Mouse (Mus musculus) cerebral cortex, adult 2 months (tissue): Measurements from ENCODE around the gene Cryz.

ENCODE experiments used
- WGBS: fragments of 180-500 bp; shearing (Covaris S2); methylation state at CpG from one replicate; pipeline ENCODE4 v1.1.7; 2018; 5-methylcytosine and 5-hydroxymethylcytosine counted together

Gene Cryz

DNA sequence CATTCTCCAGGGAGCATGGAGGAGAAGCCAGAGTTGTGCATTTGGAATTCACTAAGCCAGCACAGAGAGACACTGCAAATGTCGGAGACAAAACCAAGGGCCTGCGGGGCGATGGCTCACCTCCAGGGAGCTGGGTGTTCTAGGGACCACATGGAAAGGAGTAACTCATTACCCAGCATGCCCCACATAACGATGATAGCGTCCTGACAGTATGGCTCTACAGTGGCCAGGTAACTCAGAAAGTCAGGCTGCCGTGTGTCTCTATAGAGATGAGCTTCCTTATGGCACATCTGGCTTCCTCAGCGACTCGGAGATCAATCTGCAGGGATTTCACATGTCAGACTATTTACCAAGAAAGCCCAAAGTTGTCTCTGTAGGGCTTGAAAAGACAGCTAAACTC lies 18.3 kb downstream of the Cryz start:
- WGBS = 92% methylated on average over 8 of the region's 8 CpGs

DNA sequence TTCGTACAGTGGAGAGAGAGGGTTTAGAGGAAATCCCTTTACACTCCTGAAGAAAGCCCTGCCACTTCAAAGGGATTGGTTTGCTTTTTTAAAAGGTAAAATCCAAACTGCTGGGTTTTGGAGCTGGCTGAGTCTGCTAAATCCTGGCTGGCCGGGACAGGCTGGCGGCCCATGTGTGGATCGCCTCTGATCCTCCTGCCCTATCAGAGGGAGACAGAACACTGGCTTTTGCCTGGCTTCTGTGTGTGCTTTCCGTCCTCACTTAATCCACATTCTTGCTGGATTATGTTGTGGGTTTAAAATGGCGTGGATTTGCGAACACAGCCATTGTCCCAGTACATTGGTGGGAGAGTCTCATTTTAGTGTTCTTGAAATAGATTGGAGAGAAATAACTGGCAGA lies 18.8 kb downstream of the Cryz start:
- WGBS = 89% methylated on average over 7 of the region's 7 CpGs

- 93% methylated on average over 4 of the region's 4 CpGs for WGBS
Observed at GRCm38 (mm10) chr3:154616106-154616505, 19.6 kb downstream of the Cryz start.

GRCm38 (mm10) chr3:154631281-154631680 lies 34.8 kb downstream of the Cryz start:
- WGBS = 83% methylated on average over 2 of the region's 2 CpGs

DNA sequence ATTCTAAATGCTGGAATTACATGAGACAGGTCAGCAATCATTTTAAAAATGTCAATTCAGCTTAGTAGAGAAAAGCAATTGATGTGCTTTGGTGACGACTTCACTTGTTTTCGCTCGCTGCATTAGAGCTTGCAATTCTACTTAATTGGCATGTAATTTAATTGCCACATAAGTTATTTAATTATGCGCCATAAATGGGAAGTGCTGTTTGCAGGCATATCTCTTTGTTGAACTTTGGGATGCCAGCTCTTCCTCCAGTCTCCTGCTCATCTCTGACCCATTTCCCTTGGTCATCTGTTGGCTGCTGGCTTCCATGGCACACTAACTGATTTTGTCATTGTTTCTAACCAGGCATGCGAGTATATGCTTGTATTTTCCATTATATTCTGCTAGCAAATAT lies 36.6 kb downstream of the Cryz start:
- 88% methylated on average over 5 of the region's 5 CpGs for WGBS

GRCm38 (mm10) chr3:154646638-154647442 lies 50.3 kb downstream of the Cryz start:
- WGBS = 26% methylated on average over 29 of the region's 29 CpGs

DNA sequence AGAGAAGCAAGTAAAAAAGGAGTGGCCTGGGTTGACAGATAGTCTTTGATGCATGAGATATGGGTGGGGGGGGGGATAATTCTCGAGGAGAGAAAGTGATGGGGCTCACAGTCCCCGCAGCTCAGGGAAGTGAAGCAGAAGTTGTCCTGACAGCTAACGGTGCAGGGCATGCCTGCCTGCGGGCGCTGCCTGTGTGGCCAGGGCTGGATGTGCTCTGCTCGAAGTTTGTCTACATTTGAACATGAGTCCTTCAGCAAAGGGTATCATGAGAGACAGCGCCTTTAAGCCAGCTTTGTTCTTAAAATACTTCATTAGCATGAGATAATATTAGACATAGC lies 50.9 kb downstream of the Cryz start:
- 31% methylated on average over 7 of the region's 7 CpGs for WGBS

DNA sequence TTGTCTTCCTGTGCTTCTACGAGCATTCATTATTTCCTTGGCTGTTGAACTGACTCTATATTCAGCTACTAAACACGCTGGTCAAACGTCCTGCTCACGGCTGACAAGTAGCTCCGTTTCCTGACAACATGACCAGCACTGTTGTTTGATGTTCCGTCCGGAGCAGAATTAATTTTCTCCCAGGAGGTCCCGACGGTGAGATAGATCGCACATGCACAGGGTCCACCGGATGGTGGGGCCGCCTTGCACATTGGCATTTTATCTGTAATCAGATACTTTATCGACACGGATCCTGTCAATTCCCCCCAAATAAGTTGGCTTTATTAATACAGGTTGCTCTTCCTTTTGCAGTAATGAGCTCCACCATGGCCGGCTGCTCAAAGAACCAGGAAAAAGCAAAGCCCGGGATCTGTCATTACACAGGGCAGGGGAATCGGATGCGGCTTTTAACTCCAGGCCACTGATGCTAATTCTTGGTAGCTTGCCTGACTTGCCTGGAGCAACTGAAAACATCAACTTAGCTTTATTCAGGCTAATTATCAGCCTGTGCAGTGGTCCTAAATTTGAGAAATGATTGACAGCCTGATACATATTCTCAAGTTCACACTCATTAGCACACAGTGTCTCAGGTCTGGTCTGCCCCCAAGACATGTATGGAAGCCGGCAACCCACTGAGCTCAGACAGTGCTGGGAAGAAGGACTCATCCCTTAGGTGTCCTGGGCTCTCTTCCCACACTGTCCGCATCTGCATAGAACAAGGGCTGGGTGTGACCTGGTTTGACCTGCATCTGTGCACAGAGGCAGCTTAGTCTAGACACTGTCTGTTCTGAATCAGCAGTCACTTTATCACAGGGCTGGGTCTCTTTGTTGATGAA lies 53.1 kb downstream of the Cryz start:
- WGBS = 68% methylated on average over 20 of the region's 20 CpGs

- 47% methylated on average over 10 of the region's 10 CpGs for WGBS
Observed at GRCm38 (mm10) chr3:154651192-154651821, 54.8 kb downstream of the Cryz start.

- WGBS = 41% methylated on average over 24 of the region's 24 CpGs
Observed at GRCm38 (mm10) chr3:154652581-154653420, 56.3 kb downstream of the Cryz start.

GRCm38 (mm10) chr3:154653454-154653853 lies 56.9 kb downstream of the Cryz start:
- 54% methylated on average over 5 of the region's 5 CpGs for WGBS

GRCm38 (mm10) chr3:154654284-154654683 lies 57.8 kb downstream of the Cryz start:
- WGBS = 80% methylated on average over 6 of the region's 6 CpGs

GRCm38 (mm10) chr3:154654901-154655300 lies 58.4 kb downstream of the Cryz start:
- 83% methylated on average over 12 of the region's 12 CpGs for WGBS

DNA sequence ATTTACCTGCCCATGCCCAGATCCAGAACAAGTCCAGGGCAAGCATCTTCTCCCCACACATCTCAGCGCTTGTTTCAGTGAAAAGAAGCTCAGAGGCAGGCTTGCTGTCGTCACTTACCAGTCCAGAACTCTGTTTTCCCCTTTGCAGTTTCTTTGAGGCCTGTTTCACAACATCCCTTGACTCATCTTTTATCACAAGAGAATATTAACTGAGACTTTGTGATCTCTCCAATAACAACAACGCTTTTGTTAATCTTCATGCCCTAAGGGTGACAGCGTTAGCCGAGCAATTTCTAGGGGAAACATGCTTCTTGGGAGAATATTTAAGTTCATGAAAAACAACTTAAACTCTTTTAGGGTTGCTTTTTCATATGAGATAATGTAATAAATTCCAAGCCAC lies 59.2 kb downstream of the Cryz start:
- WGBS = 88% methylated on average over 5 of the region's 5 CpGs

- 11% methylated on average over 7 of the region's 7 CpGs for WGBS
Observed at GRCm38 (mm10) chr3:154663545-154663944, 67.0 kb downstream of the Cryz start, which contains the start of gene Erich3. TSS of gene Erich3 (plus strand) at chr3:154663859.

DNA sequence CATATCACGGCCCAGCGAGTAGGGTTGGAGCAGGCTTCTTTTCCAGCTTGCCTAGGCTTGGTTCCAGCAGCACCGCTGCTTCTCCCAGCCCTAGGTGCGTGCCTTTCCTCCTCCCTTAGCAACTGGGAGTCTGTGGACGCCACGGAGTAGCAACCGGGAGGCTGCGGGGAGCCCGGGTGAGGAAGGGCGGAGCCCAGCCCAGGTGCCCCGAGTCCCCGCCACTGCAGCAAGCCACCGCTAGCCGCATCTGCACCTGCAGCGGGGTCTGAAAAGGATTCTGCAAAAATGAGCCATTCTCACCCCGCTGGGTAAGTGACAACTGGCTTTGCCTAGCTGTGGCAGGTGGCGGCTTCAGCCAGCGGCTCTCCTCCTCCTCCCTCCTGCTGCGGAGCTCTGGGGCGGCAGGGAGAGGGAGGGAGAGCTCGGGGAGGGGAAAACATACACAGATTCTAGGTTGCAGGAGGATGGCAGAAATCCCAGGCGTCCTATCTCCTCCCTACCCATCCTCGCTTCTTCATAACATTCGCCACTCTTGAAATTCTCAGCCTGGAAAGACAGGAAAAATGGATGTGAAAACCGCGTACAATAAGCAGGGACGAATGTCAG lies 67.6 kb downstream of the Cryz start:
- 4% methylated on average over 27 of the region's 27 CpGs for WGBS

DNA sequence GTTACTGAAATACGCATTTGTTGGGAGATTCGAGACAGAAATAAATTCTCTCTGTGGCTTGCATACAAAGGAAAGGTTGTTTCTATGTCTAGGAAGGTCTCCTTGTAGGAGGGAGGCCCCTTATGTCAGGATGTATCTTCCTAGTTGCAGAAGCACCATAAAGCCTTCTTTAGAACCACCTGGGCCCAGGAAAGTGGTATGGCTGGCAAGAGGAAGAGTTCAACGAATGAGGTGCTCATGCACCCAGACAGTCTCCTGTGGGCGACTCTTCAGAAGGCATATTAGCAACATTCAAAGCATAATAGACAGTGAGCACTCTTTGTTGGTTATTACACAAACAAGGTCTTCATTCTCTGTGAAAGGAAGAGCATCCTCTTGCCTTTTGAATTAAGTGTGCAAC lies 68.1 kb downstream of the Cryz start:
- 25% methylated on average over 4 of the region's 4 CpGs for WGBS

DNA sequence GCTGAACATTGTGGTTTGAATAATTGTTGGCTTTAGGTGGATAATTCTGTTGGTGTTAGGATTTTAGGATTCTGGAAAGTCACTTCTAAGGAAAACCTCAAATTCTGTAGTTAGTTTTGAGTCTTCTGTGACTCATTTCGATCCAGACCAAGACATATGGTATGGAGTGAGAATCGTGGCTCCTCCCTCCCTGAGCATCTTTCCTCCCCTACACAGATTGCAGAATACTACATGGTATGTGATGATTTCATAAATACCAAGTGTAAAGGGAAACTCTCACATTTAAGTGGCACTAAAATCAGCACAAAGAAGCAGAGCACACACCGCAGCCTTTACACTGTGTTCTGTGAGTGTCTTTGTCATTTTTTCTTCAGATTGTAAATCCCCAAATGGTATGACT lies 72.0 kb downstream of the Cryz start:
- WGBS = 53% methylated on average over 3 of the region's 3 CpGs

GRCm38 (mm10) chr3:154670584-154670983 lies 74.1 kb downstream of the Cryz start:
- WGBS = 91% methylated on average over 6 of the region's 6 CpGs

GRCm38 (mm10) chr3:154671013-154671412 lies 74.5 kb downstream of the Cryz start:
- WGBS = 87% methylated on average over 5 of the region's 5 CpGs
